Mouse (Mus musculus): Measurements from ENCODE around the gene Ermn.

GRCm38 (mm10) chr2:58036926-58037325 lies 15.7 kb downstream of the Ermn start:
- TF ChIP-seq CTCF (IDR thresholded peaks at IDR 0.05; ENCODE audit: borderline replicate concordance, insufficient read depth, low read length) (no peak), POLR2A (IDR thresholded peaks at IDR 0.05; ENCODE audit: low read depth, low read length) (no peak)
